Mouse (Mus musculus) ES-E14 (cell line): Measurements from ENCODE around the gene Gbp2b. TPM values are rescaled to one million over a fixed set of nuclear protein-coding genes. Genes with fewer than 3 reads are reported as not detected.

Experiments
- DNase-seq: peaks from one replicate; pipeline ENCODE4 v3.0.0-alpha.2; 2013; ENCODE audit warnings: low read depth, low spot score
- H3K27ac ChIP-seq: 2 replicates; pipeline ENCODE4 v1.5.1; 2012; ENCODE audit warnings: low read depth, mild to moderate bottlenecking, low read length, moderate library complexity, mixed read lengths; ENCODE audit not compliant: poor library complexity, insufficient read depth, severe bottlenecking
- H3K36me3 ChIP-seq: 2 replicates; pipeline ENCODE4 v1.6.1; 2012; ENCODE audit warnings: mild to moderate bottlenecking, low read length, moderate library complexity, mixed read lengths; ENCODE audit not compliant: control insufficient read depth, poor library complexity, insufficient read depth, severe bottlenecking
- H3K4me1 ChIP-seq, 2 experiments: fragments of 150-350 bp in 1 of 2; sonication (generic) in 1 of 2; 2 replicates each; pipeline ENCODE4 v1.6.1; 2012; ENCODE audit warnings: low read length in 2 of 2, mild to moderate bottlenecking in 1 of 2, mixed read lengths in 1 of 2; ENCODE audit not compliant: control insufficient read depth in 2 of 2, insufficient read depth in 2 of 2, poor library complexity in 1 of 2
- H3K4me3 ChIP-seq, 2 experiments: fragments of 150-350 bp in 1 of 2; sonication (generic) in 1 of 2; 2 replicates each; pipeline ENCODE4 v1.5.1; 2012; ENCODE audit warnings: low read length in 2 of 2, low read depth in 1 of 2, mild to moderate bottlenecking in 1 of 2, mixed read lengths in 1 of 2; ENCODE audit not compliant: insufficient read depth in 1 of 2, poor library complexity in 1 of 2, severe bottlenecking in 1 of 2
- H3K9ac ChIP-seq: 2 replicates; pipeline ENCODE4 v1.6.1; 2012; ENCODE audit warnings: low read depth, mild to moderate bottlenecking, low read length, mixed read lengths; ENCODE audit not compliant: poor library complexity, insufficient read depth, severe bottlenecking
- H3K9me3 ChIP-seq: fragments of 150-350 bp; sonication (generic); 2 replicates; pipeline ENCODE4 v1.6.1; 2012; ENCODE audit warnings: low read depth, mild to moderate bottlenecking, low read length; ENCODE audit not compliant: control insufficient read depth, insufficient read depth
- CHD2 ChIP-seq: IDR thresholded peaks from 2 replicates; pipeline ENCODE4 v1.6.1; 2014; ENCODE audit warnings: mild to moderate bottlenecking, low read depth, low read length, inconsistent platforms
- HCFC1 ChIP-seq: IDR thresholded peaks from 2 replicates; pipeline ENCODE4 v1.6.1; 2012; ENCODE audit warnings: low read length, inconsistent platforms, borderline replicate concordance; ENCODE audit not compliant: insufficient read depth
- MAFK ChIP-seq: IDR thresholded peaks from 2 replicates; pipeline ENCODE4 v1.6.1; 2014; ENCODE audit warnings: mild to moderate bottlenecking, low read depth, low read length, inconsistent platforms; ENCODE audit not compliant: insufficient read depth
- ZC3H11A ChIP-seq: IDR thresholded peaks from 2 replicates; pipeline ENCODE4 v1.6.1; 2012; ENCODE audit warnings: low read depth, mild to moderate bottlenecking, inconsistent platforms, low read length, borderline replicate concordance
- ZNF384 ChIP-seq: IDR thresholded peaks from 2 replicates; pipeline ENCODE4 v1.6.1; 2012; ENCODE audit warnings: low read depth, low read length, inconsistent platforms
- in situ Hi-C, 2 experiments: fragments of 600-800 bp; cut with MboI; formaldehyde crosslinking; loops; one replicate each; pipeline ENCODE4 v1.15.1; 2025; ENCODE audit warnings: low sequenced_read_pairs in 2 of 2, inconsistent platforms in 1 of 2; ENCODE audit not compliant: unreplicated experiment in 2 of 2
- total RNA-seq: library from RNA; depleted of rRNA; stranded (reverse); fragments of 300-350 nt; gene quantifications from 2 replicates; pipeline ENCODE4 v1.2.3, GENCODE M21; 2012; rRNA removed

Gbp2b gene
- 5.3 and 5.6 TPM in 2 replicates for total RNA-seq

DNA sequence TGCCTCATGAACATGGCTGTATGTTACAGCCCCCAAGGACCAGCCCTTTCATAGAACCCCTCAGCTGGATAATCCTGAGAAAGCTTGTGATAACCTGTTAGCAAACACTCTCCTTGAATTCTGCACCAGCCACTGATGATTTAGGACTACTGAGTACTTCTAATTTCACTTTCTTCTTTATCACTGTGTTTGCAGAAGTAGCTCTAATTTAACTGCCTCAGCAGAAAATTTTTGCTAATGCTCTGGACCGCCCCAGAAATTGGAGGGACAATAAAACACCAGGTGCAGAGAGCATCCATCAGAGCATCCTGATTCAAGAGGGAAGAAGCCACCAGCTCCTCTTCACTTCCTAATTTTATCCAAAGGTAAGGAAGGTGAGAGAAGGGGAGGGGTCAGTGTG, at the start of gene Gbp2b:
Gene Gbp2b (plus strand): TSS at position 301 of the 400 bp plus-strand sequence.
- Histone ChIP-seq H3K9me3 (no peaks in the 10 kb centered on the region), H3K9ac (no peak within 1 kb of the TSS), H3K27ac (no peak within 1 kb of the TSS), H3K36me3 (no peaks in the 10 kb centered on the region), H3K4me1 (no peaks in the 10 kb centered on the region), H3K4me3 (no peak within 1 kb of the TSS)
- in situ Hi-C loops, result no loop called here
- DNase-seq, result no peak
- TF ChIP-seq ZNF384 (no peak), HCFC1 (no peak), ZC3H11A (no peak), MAFK (no peak), CHD2 (no peak)

DNA sequence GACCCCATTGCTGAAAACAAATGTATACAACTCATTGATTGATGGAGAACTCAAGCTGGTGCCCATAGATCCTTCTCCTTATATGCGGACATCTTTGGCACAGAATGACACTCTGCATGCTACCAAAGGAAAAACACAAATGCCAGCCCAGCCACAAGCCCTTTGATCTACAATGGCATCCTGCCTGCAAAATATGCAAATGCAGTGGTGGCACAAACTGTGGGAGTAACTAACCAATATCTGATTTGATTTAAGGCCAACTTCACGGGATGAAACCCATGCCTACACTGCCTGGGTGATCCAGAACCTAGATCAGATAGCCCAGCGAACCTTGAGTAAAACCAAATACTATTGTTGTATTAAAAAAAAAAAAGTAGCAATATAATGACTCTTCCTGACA, 48.0 kb upstream of the Gbp2b start:
- in situ Hi-C loops, result no loop called here
- H3K9me3 ChIP-seq, result no peaks in the 10 kb centered on the region
- DNase-seq, result no peak
- no peaks in the 10 kb centered on the region for H3K36me3 ChIP-seq
- no peak overlapping the region for H3K9ac ChIP-seq
- no peak overlapping the region for H3K27ac ChIP-seq
- no peak overlapping the region for H3K4me3 ChIP-seq
- TF ChIP-seq CHD2 (no peak), ZC3H11A (no peak), MAFK (no peak), HCFC1 (no peak), ZNF384 (no peak)
- no peaks in the 10 kb centered on the region for H3K4me1 ChIP-seq

DNA sequence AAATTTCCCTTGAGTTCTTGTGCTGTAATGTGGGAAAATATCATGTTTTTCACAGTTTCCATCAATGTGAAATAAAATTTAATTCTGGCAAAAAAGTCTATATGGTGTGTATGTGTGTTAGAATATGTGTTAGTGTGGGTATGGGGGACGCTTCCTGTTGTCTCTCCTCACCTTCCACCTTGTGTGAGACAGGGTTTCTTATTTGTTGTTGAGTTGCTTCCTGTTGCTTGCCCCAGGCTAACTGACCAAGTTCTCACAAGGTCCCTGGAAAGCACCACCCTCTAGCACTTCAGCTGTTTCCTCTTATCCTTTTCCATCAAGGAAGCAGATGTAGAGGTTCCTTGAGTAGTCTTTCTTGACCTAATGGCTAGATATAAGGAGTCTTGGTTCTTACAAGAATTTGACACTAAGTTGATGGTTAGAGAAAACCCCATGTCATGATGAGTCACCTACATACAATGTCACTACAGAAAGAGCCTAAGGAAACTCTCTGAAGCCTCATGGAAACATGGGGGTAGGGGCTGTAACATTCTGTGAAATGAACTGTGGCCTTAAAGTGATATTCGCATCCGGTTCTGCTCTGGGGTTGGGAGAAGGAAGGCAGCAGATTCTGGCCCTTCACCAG, 44.5 kb upstream of the Gbp2b start:
- H3K4me1 ChIP-seq, result no peaks in the 10 kb centered on the region
- H3K9me3 ChIP-seq, result no peaks in the 10 kb centered on the region
- H3K36me3 ChIP-seq, result no peaks in the 10 kb centered on the region
- no peak overlapping the region for H3K9ac ChIP-seq
- no peak for DNase-seq
- TF ChIP-seq HCFC1, result no peak
- no peak for TF ChIP-seq ZC3H11A
- no peak for TF ChIP-seq MAFK
- no peak for TF ChIP-seq CHD2
- no peak for TF ChIP-seq ZNF384
- in situ Hi-C loops, result no loop called here
- no peak overlapping the region for H3K27ac ChIP-seq
- no peak overlapping the region for H3K4me3 ChIP-seq

DNA sequence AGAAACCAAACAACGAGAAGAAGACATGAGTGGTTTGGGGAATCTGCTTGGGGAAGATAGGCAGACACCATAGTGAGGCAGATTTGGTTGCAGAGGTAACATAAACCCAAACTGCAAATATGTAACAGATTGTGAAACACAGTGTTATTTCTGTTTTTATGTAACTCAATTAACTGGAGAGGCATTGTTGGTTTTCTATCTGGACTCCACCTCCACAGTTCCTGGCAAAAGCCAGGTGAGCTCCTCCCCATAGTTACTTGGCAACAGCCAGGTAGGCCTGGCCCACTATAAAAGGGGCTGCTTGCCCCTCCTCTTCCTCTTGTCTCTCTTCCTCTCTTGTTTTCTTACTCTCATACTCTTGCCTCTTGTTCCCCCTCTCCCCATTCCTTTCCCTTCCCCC, 40.0 kb upstream of the Gbp2b start:
- Histone ChIP-seq H3K9ac (no peak overlapping the region), H3K27ac (no peak overlapping the region), H3K36me3 (no peaks in the 10 kb centered on the region), H3K9me3 (no peaks in the 10 kb centered on the region), H3K4me1 (peaks cover 0 to 5% of the 10 kb centered on the region in 2 experiments; a peak in 1 of 4 replicates), H3K4me3 (no peak overlapping the region)
- TF ChIP-seq MAFK, result no peak
- TF ChIP-seq ZNF384, result no peak
- no peak for TF ChIP-seq HCFC1
- TF ChIP-seq CHD2, result no peak
- TF ChIP-seq ZC3H11A, result no peak
- in situ Hi-C loops, result no loop called here
- no peak for DNase-seq

DNA sequence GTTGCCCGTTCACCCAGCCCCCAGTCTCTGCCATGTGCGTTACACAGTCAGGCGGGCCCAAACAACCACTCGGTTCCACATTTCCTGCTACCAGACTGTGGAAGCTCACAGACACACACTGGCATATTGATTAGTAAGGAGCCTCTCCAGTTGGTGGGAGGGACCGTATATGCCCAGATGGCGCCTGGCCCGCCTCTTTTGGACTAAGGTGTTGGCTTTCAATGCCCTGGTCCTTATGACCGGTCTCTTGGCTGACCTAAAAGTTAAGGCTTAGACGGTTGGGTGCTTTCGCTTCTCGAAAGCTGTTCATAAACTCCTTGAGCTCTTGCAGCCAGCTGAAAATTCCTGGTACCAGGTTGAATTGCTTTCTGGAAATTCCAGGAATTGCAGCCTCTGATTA, 39.0 kb upstream of the Gbp2b start:
- in situ Hi-C loops, result no loop called here
- TF ChIP-seq CHD2 (no peak), HCFC1 (no peak), MAFK (no peak), ZNF384 (no peak), ZC3H11A (no peak)
- no peak for DNase-seq
- no peaks in the 10 kb centered on the region for H3K9me3 ChIP-seq
- peaks cover 0 to 6% of the 10 kb centered on the region in 2 experiments; a peak in 1 of 4 replicates for H3K4me1 ChIP-seq
- H3K9ac ChIP-seq, result no peak overlapping the region
- H3K4me3 ChIP-seq, result no peak overlapping the region
- no peak overlapping the region for H3K27ac ChIP-seq
- H3K36me3 ChIP-seq, result no peaks in the 10 kb centered on the region
